Mouse (Mus musculus) forebrain, embryonic 15.5 days (tissue): ENCODE measurements around the gene Klhl21. TPM values are rescaled to one million over a fixed set of nuclear protein-coding genes. Genes with fewer than 3 reads are reported as not detected.
"Not testable (repeated sequence)": the region's sequence is repeated elsewhere in the genome, so short reads cannot be mapped to it uniquely, and the experiment has no call there.

Experiments used
- ATAC-seq: fragments of 200-750 bp; cut with Nextera tagmentation; replicated peaks from 2 replicates; pipeline ENCODE4 v1.8.0; 2017; ENCODE audit warnings: mild to moderate bottlenecking, moderate TSS enrichment, moderate library complexity
- H3K27ac ChIP-seq: fragments of 300-500 bp; sonication (generic); replicated peaks from 2 replicates; pipeline ENCODE4 v1.5.1; 2015; ENCODE audit warnings: mild to moderate bottlenecking, inconsistent platforms
- H3K27me3 ChIP-seq: fragments of 300-500 bp; sonication (generic); 2 replicates; pipeline ENCODE4 v1.6.1; 2015; ENCODE audit warnings: inconsistent platforms
- H3K36me3 ChIP-seq: fragments of 300-500 bp; sonication (generic); 2 replicates; pipeline ENCODE4 v1.6.1; 2015; ENCODE audit warnings: mild to moderate bottlenecking, inconsistent platforms
- H3K4me1 ChIP-seq: fragments of 300-500 bp; sonication (generic); 2 replicates; pipeline ENCODE4 v1.6.1; 2015; ENCODE audit warnings: inconsistent platforms
- H3K4me2 ChIP-seq: fragments of 300-500 bp; sonication (generic); replicated peaks from 2 replicates; pipeline ENCODE4 v1.6.1; 2015; ENCODE audit warnings: mild to moderate bottlenecking, inconsistent platforms
- H3K4me3 ChIP-seq: fragments of 300-500 bp; sonication (generic); 2 replicates; pipeline ENCODE4 v1.5.1; 2015; ENCODE audit warnings: mild to moderate bottlenecking, inconsistent platforms
- H3K9ac ChIP-seq: fragments of 300-500 bp; sonication (generic); replicated peaks from 2 replicates; pipeline ENCODE4 v1.6.1; 2015; ENCODE audit warnings: mild to moderate bottlenecking, inconsistent platforms
- H3K9me3 ChIP-seq: fragments of 300-500 bp; sonication (generic); 2 replicates; pipeline ENCODE4 v1.6.1; 2016; ENCODE audit warnings: inconsistent platforms
- WGBS: fragments of 180-500 bp; shearing (Covaris S2); methylation state at CpG from one replicate; pipeline ENCODE4 v1.1.7; 2015; ENCODE audit warnings: mixed read lengths; 5-methylcytosine and 5-hydroxymethylcytosine counted together
- polyA plus RNA-seq: library from polyadenylated mRNA; unstranded; fragments of >200 nt; fragmentation: Nextera tagmentation; extraction: Ambion mirVana; gene quantifications from 2 replicates; pipeline ENCODE4 v1.2.1, GENCODE M21; 2015

The Klhl21 gene
- polyA plus RNA-seq, 1 experiment from 2014 or later = 3.0 TPM

- WGBS = 66% methylated on average over 15 of the region's 15 CpGs
- H3K27ac ChIP-seq = 0 out of 2 replicates have a peak overlapping the region, but pooled peaks have one; percentile 66
- H3K9ac ChIP-seq = peak overlapping the region; percentile 81
- peaks cover 52% of the 10 kb centered on the region for H3K4me1 ChIP-seq
- peak overlapping the region; percentile 98 for H3K4me2 ChIP-seq
- no peak for ATAC-seq
- H3K4me3 ChIP-seq = peak overlapping the region; percentile 91
- 0 out of 2 replicates have a peak, but pooled peaks cover 1% of the 10 kb centered on the region for H3K36me3 ChIP-seq
- H3K27me3 ChIP-seq = no peaks in the 10 kb centered on the region
- no peaks in the 10 kb centered on the region for H3K9me3 ChIP-seq
These were observed 19.9 kb downstream of the Klhl21 start for GRCm38 (mm10) chr4:152028456-152028855.

GRCm38 (mm10) chr4:152029087-152029486 lies 20.5 kb downstream of the Klhl21 start:
- H3K9me3 ChIP-seq = no peaks in the 10 kb centered on the region
- no peak overlapping the region for H3K27ac ChIP-seq
- H3K4me3 ChIP-seq = no peak overlapping the region
- H3K27me3 ChIP-seq = no peaks in the 10 kb centered on the region
- 49% methylated on average over 5 of the region's 5 CpGs for WGBS
- H3K4me1 ChIP-seq = peaks cover 48% of the 10 kb centered on the region
- H3K9ac ChIP-seq = no peak overlapping the region
- H3K36me3 ChIP-seq = no peaks in the 10 kb centered on the region
- H3K4me2 ChIP-seq = no peak overlapping the region; the same call in 1 of the 2 replicates
- ATAC-seq = no peak

GRCm38 (mm10) chr4:152029997-152030396 lies 21.4 kb downstream of the Klhl21 start:
- no peak for ATAC-seq
- Histone ChIP-seq H3K27ac (no peak overlapping the region), H3K27me3 (no peaks in the 10 kb centered on the region), H3K4me1 (peaks cover 39% of the 10 kb centered on the region), H3K4me3 (no peak overlapping the region), H3K9me3 (no peaks in the 10 kb centered on the region), H3K36me3 (no peaks in the 10 kb centered on the region), H3K4me2 (no peak overlapping the region), H3K9ac (no peak overlapping the region)
- 62% methylated on average over 4 of the region's 4 CpGs for WGBS

GRCm38 (mm10) chr4:152032922-152033321 lies 24.3 kb downstream of the Klhl21 start:
- no peaks in the 10 kb centered on the region for H3K27me3 ChIP-seq
- WGBS = 86% methylated on average over 13 of the region's 13 CpGs
- no peak for ATAC-seq

GRCm38 (mm10) chr4:152036464-152036863 lies 27.9 kb downstream of the Klhl21 start:
- not testable (repeated sequence) for H3K9me3 ChIP-seq, H3K27ac ChIP-seq, H3K27me3 ChIP-seq, H3K9ac ChIP-seq, H3K4me3 ChIP-seq, H3K36me3 ChIP-seq, ATAC-seq, H3K4me2 ChIP-seq
- 90% methylated on average over 6 of the region's 6 CpGs for whole genome bisulfite sequencing
- peaks cover 15% of the 10 kb centered on the region for H3K4me1 ChIP-seq

More at GRCm38 (mm10) chr4:152032922-152033321, 24.3 kb downstream of the Klhl21 start:
- Histone ChIP-seq H3K4me3 (no peak overlapping the region), H3K9me3 (no peaks in the 10 kb centered on the region), H3K9ac (no peak overlapping the region), H3K4me1 (peaks cover 17% of the 10 kb centered on the region), H3K36me3 (no peaks in the 10 kb centered on the region), H3K27ac (no peak overlapping the region), H3K4me2 (no peak overlapping the region)

GRCm38 (mm10) chr4:152038225-152038984 lies 29.8 kb downstream of the Klhl21 start, which contains the start of gene Tas1r1:
Gene Tas1r1, minus strand, starts transcription at chr4:152038568.
- Histone ChIP-seq H3K36me3 (peaks cover 25% of the 10 kb centered on the region), H3K9me3 (no peaks in the 10 kb centered on the region), H3K4me1 (peaks cover 15% of the 10 kb centered on the region), H3K9ac (peak within 1 kb of the TSS; percentile 79), H3K27me3 (no peaks in the 10 kb centered on the region), H3K27ac (peak within 1 kb of the TSS; percentile 48), H3K4me2 (peak within 1 kb of the TSS; percentile 94), H3K4me3 (peak within 1 kb of the TSS; percentile 100)
- WGBS = 53% methylated on average over 10 of the region's 10 CpGs
- ATAC-seq = 0 out of 2 replicates have a peak, but pooled peaks have one; percentile 9

- H3K4me3 ChIP-seq = peak within 1 kb of the TSS; percentile 100
- peaks cover 33% of the 10 kb centered on the region for H3K36me3 ChIP-seq
- peak within 1 kb of the TSS; percentile 94 for H3K4me2 ChIP-seq
- H3K27ac ChIP-seq = peak within 1 kb of the TSS; percentile 48
- H3K4me1 ChIP-seq = peaks cover 15% of the 10 kb centered on the region
- peak; percentile 93 for ATAC-seq
- H3K27me3 ChIP-seq = no peaks in the 10 kb centered on the region
- no peaks in the 10 kb centered on the region for H3K9me3 ChIP-seq
- H3K9ac ChIP-seq = peak within 1 kb of the TSS; percentile 79
- under 1% methylated on average over 72 of the region's 86 CpGs for WGBS
These were observed 30.6 kb downstream of the Klhl21 start, which contains the start of gene Nol9 for GRCm38 (mm10) chr4:152038985-152039830. Gene Nol9, plus strand, starts transcription at chr4:152039321.

GRCm38 (mm10) chr4:152039831-152040310 lies 31.3 kb downstream of the Klhl21 start:
- ATAC-seq = no peak
- peaks cover 37% of the 10 kb centered on the region for H3K36me3 ChIP-seq
- no peaks in the 10 kb centered on the region for H3K9me3 ChIP-seq
- H3K4me1 ChIP-seq = peaks cover 15% of the 10 kb centered on the region
- no peak overlapping the region; the same call in 1 of the 2 replicates for H3K27ac ChIP-seq
- H3K9ac ChIP-seq = peak overlapping the region; percentile 79
- peak overlapping the region; percentile 94 for H3K4me2 ChIP-seq
- H3K4me3 ChIP-seq = peak overlapping the region; percentile 100
- no peaks in the 10 kb centered on the region for H3K27me3 ChIP-seq
- WGBS = 4% methylated on average over 25 of the region's 25 CpGs

- WGBS = 97% methylated on average over 22 of the region's 22 CpGs
- H3K4me2 ChIP-seq = no peak overlapping the region
- H3K27ac ChIP-seq = no peak overlapping the region
- H3K4me3 ChIP-seq = no peak overlapping the region
- no peak for ATAC-seq
- H3K27me3 ChIP-seq = no peaks in the 10 kb centered on the region
- peaks cover 54% of the 10 kb centered on the region for H3K36me3 ChIP-seq
- H3K4me1 ChIP-seq = peaks cover 15% of the 10 kb centered on the region
- no peaks in the 10 kb centered on the region for H3K9me3 ChIP-seq
- H3K9ac ChIP-seq = no peak overlapping the region
These were observed 33.5 kb downstream of the Klhl21 start for GRCm38 (mm10) chr4:152041924-152042641.

- no peak overlapping the region for H3K4me3 ChIP-seq
- H3K27ac ChIP-seq = no peak overlapping the region
- no peaks in the 10 kb centered on the region for H3K9me3 ChIP-seq
- H3K4me2 ChIP-seq = no peak overlapping the region
- no peaks in the 10 kb centered on the region for H3K27me3 ChIP-seq
- H3K4me1 ChIP-seq = peaks cover 15% of the 10 kb centered on the region
- 78% methylated on average over 3 of the region's 3 CpGs for WGBS
- peaks cover 65% of the 10 kb centered on the region for H3K36me3 ChIP-seq
- ATAC-seq = no peak
- H3K9ac ChIP-seq = no peak overlapping the region
These were observed 34.6 kb downstream of the Klhl21 start for GRCm38 (mm10) chr4:152043171-152043570.

GRCm38 (mm10) chr4:152044609-152045008 lies 36.0 kb downstream of the Klhl21 start:
- 74% methylated on average over 6 of the region's 6 CpGs for WGBS
- no peak overlapping the region for H3K27ac ChIP-seq
- no peaks in the 10 kb centered on the region for H3K9me3 ChIP-seq
- no peaks in the 10 kb centered on the region for H3K27me3 ChIP-seq
- H3K36me3 ChIP-seq = peaks cover 75% of the 10 kb centered on the region
- H3K9ac ChIP-seq = no peak overlapping the region
- peaks cover 11% of the 10 kb centered on the region for H3K4me1 ChIP-seq
- H3K4me2 ChIP-seq = no peak overlapping the region
- H3K4me3 ChIP-seq = no peak overlapping the region
- no peak for ATAC-seq
